Mouse (Mus musculus): ENCODE data around the gene Slc16a8. TPM values are rescaled to one million over a fixed set of nuclear protein-coding genes. Genes with fewer than 3 reads are reported as not detected.

Slc16a8 gene
- total RNA-seq, 2 experiments from 2014 or later, result 0.17 TPM

DNA sequence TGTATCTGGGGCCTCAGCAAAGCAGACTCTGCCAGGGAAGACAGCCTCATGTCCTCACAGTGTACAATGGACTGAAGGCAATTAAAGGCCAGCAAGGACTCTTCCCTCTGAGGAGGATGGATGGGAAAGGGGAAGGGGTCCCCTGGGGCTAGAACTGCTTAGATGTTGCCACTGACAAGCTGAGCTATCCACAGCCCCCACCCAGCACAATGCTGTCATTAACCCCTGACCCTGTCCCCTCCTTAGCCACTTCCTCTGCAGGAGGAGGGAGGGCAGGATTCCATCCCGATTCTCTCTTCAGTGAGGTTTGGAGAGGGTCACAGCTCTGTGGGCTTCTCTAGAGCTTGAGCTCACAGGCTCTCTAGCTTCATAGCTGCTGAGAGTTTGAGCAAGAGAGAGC, 35.0 kb downstream of the Slc16a8 start:
- DNase-seq (ENCODE audit: low spot score in 2 of 2), result no peak

DNA sequence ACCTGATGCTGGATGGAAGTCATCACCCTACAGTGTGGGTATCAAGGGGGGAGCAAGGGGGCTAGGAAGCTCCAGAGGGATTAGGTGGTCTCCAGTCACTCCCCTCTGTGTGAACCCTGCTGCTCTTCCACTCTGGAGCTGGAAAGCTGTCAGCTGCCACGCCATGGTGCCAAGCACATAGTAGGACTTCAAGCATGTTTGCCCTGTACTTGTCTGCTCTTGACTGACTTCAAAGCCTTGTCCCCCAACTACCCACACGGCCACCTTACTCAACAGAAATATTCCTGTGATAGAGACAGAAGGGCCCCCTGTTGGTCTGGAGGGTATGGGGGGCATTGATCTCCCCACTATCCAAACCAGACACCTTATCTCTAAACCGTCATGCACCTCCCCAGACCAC, 38.4 kb downstream of the Slc16a8 start:
- DNase-seq (ENCODE audit: low spot score in 2 of 2), result no peak

DNA sequence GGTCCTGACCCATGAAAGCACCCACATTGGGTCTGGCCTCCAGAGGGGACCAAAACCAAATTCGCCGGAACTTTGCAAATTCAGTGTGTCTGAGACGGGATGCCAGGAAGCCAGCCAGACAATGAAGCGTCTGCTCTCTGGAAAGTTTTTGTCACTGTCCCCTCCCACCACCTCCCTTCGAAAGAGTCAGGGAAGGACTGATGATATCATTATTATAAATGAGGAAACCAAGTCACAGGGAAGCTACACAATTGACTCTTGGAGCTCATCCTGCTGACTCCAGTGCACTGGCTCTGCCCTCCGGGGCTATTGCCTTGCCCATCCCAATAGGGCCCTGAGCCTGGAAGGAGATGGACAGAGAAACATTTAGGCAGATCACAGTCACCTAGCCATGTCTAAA, 41.0 kb downstream of the Slc16a8 start:
- no peak for DNase-seq (ENCODE audit: low spot score in 2 of 2)

DNA sequence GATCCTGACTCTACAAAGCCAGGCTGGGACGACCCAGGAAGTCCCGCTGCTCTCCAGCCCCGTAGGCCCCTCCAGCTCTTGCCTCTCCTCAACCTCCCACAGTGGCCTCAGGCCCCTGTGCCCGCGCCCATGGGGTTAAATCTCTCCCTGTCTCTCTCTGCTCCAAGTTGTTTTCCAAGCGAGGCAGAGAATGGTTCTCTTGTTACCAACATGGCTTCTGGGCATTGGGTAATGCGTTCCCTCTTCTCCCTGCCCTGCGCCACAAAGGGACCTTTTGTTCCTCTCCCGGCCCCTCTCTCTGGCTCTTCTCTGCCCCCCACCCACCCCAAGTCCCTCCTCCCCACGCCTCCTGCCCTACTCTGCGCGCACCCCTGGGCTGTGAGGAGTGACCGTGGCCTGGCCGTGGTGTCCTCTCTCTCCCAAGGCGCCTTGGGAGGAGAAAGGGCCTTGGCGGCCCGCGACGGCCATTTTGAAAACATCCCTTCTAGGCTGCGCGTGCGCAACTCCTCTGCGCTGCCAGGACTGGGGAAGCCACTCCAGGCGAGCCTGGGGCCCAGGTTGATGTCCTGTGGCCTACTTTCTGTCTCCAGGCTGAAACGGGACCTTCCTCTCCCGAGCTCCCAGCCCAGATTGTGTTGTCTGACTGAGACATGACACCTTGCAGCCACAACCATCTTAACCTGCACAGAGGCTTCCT, 41.7 kb downstream of the Slc16a8 start:
- no peak for DNase-seq (ENCODE audit: low spot score in 2 of 2)

DNA sequence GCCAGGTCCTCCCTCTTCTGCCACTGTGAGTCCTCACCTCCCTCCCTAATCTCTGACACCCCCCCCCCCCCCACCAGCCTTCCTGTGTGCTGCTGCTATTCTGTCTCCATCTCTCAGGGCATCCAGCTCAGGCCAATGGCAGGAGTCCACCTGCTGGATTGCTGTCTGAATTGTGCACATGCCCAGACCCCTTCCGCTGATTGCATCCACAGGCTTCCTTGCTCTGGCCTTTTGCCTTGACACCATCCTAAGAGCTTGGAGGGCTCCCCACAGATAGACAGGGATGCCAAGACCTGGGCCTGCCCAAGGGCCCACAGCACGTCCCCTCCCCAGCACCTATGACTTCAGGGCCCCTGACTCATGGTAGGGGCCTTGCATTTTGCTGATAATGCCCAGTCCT, 44.2 kb downstream of the Slc16a8 start:
- DNase-seq (ENCODE audit: low spot score in 2 of 2), result no peak

DNA sequence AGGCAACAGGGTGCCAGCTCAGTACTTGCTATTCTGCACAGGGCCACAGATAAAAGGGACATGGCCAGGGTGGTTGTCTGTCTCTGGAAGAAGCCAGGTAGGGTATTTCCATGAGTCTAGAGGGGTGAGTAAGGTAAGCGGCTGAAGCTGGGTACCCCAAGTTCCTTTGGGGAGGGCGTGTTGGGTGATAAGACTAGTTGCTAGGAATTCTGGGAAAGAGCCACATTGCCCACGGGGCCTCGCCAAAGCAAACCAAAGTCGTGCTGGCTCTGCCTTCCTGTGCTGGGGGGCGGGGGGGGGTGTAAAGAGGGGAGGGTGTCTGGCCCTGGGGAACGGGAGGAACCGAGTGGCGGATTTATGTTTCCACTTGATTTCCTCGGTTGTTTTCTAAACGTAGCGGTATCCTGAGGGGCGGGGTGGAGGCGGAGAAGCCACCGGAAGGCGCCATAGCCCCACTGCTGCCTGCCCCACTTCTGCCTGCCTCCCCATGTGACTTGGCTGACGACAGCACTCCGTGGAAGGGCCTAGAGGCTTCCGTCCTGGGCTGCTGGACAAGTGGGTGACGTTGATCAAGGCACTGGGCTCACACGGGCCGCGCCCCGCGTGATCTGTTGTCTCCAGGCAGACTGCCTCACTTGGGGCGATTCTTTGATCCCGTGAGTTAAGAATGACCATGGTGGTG, 45.7 kb downstream of the Slc16a8 start:
- no peak for DNase-seq (ENCODE audit: low spot score in 2 of 2)

DNA sequence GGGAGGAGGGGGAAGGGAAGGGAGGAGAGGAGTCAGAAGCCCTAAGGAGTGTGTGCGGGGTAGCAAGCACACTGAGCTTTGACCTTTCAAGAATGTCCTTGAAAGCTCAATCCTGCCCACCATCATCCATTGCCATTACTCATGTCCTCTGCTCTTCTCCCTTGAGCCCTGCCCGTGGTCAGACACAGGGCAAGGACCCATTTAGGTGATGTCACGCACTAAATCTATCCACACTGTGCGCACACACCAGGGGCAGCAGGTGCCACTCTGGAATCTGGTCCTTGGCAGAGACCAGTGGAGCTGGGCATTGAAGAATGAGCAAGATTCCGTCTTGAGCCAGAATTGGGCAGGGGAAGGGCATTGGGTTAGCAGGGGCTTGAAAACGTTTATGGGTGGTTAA, 46.4 kb downstream of the Slc16a8 start:
- no peak for DNase-seq (ENCODE audit: low spot score in 2 of 2)

DNA sequence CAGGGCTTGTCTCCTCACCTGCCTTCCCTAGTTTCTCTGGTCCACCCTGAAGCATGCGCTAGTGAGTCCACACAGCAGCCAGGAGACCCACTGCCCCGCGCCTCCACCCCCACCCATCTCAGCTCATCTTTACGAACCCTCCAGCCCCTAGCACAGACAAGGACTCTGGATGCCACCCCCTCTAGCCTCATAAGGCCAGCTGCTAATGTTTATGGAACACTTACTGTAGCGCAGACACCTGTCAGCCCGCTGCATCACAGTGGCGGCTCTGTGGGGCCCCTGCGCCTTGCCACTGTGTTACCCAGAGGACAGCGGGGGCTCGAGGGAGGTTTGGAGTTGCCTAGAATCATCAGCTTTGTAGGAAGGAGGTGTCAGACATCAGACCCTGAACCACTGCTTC, 52.0 kb downstream of the Slc16a8 start:
- DNase-seq (ENCODE audit: low spot score in 2 of 2), result no peak

DNA sequence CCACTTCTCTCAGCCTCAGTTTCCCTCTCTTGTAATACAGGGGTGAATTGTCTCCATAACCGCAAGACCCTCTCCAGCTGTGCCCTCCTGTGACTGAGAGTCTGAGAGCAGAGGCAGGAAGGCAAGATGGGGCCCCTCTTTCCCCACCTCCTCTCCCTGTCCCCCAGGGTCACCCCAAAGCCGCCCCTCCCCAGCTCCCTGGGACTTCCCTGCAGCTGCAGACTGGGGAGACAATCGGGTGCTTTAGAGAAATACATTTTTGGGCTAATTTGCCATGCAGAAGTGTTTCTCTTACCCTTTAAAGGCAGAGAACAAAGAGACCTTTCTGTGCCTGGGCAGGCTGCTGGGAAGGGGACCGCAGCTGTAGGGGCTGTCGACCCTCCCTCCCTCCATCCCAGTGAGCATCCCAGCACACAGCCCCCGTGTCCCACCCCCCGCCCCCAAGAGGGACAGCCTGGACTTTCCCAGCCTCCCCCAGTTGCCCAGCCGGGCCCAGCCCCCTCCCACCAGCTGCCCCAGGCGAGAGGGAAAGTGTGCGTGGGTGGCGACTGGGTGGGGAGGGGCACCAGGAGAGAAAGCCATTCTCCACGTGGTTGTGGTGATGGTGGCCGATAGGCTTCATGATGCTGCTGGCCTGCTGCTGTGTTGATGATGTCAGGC, 52.9 kb downstream of the Slc16a8 start:
- DNase-seq (ENCODE audit: low spot score in 2 of 2), result no peak

Other genes with a start within 250 kb of the Slc16a8 start
- 100 to 1,000 TPM; 361 to 374 TPM for gene H1f0, start 226.3 kb downstream of the Slc16a8 start, total RNA-seq (2021)
- gene Galr3, start 212.9 kb downstream of the Slc16a8 start, total RNA-seq (2021), result 1 to 10 TPM in 1 of 2 experiments, under 1 TPM in 1; 0.65 to 1.1 TPM
- gene Ankrd54, start 191.9 kb downstream of the Slc16a8 start, total RNA-seq (2021), result 10 to 100 TPM; 23.8 to 29.7 TPM
- gene Eif3l, start 179.6 kb downstream of the Slc16a8 start, total RNA-seq (2021), result 100 to 1,000 TPM; 158 to 162 TPM
- gene Micall1, start 145.9 kb downstream of the Slc16a8 start, total RNA-seq (2021), result 10 to 100 TPM; 36.0 to 40.2 TPM
- gene Polr2f, start 113.8 kb downstream of the Slc16a8 start, total RNA-seq (2021), result 100 to 1,000 TPM; 134 to 142 TPM
- 1 to 10 TPM; 8.0 to 9.0 TPM for gene 1700088E04Rik, start 113.5 kb downstream of the Slc16a8 start, total RNA-seq (2021)
- 10 to 100 TPM in 1 of 2 experiments, 1 to 10 TPM in 1; 9.5 to 12.3 TPM for gene Sox10, start 89.5 kb downstream of the Slc16a8 start, total RNA-seq (2021)
- gene Pick1, start 25.6 kb downstream of the Slc16a8 start, total RNA-seq (2021), result 10 to 100 TPM; 32.1 to 33.2 TPM
- gene Gm49486, start 25.4 kb downstream of the Slc16a8 start, total RNA-seq (2021), result under 1 TPM; 0.17 to 0.70 TPM
- 1 to 10 TPM; 2.3 to 5.5 TPM for gene Baiap2l2, start 30.8 kb upstream of the Slc16a8 start, total RNA-seq (2021)
- 10 to 100 TPM; 25.3 to 28.2 TPM for gene Pla2g6, start 73.6 kb upstream of the Slc16a8 start, total RNA-seq (2021)
- 1 to 10 TPM; 3.2 to 4.6 TPM for gene Maff, start 91.9 kb upstream of the Slc16a8 start, total RNA-seq (2021)
- gene Tmem184b, start 148.8 kb upstream of the Slc16a8 start, total RNA-seq (2021), result 10 to 100 TPM; 45.7 to 47.4 TPM
- 100 to 1,000 TPM; 108 to 111 TPM for gene Csnk1e, start 200.8 kb upstream of the Slc16a8 start, total RNA-seq (2021)